Mouse (Mus musculus): ENCODE results near the gene Supv3l1.
A peak's percentile ranks its signal among the peaks of the same experiment; 100 is the strongest.

The Supv3l1 gene

DNA sequence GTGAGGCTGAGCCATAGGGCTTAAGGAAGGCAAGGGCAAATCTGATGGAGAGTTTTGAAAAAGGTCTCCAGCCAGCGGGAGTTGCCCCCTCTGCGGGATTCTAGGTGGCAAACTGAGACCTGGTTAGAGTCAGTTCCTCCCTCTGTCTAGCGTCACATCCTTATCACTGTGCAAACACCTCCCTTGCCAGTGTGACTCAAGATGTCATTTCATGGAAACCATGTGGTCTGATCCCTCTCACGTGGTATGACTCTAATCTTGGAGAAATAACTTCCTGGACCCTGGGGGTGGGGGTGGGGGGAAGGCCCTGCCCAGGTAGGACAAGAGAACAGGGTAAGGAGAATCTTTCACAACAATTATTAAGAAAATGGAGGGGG lies 35.9 kb downstream of the Supv3l1 start:
- no peak for DNase-seq (ENCODE audit: low spot score in 2 of 2)

DNA sequence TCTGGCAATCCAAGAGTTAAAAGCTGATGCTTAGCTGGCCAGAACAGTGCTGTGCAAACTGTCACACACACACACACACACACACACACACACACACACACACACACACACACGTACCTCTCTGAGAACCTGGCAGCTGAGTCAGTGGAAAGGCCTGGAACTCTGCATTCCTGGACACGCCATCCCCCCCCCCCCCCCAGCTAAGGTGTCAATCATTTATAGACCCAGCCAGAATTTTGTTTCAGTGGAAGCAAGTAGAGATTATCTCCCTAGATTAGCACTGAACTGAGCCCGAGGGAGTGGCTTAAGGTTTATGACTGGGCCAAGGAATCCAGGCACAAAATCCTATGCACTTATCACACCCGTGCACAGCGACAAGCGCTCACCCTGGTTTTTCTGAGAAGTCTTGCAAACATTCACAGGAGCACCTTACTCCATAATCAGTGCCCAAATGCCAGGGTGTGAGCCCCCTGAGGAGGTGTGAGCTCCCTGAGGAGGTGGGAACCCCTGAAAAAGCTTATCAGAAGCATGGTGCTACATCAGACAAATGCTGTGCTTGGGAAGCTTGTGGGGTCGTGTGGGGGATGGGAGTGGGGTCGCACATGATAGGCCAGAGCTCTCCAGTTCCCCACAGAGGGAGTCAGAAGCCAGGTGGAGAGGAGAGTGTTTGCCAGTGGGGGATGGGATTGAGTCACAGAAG lies 36.5 kb downstream of the Supv3l1 start:
- no peak for DNase-seq (ENCODE audit: low spot score in 2 of 2)

DNA sequence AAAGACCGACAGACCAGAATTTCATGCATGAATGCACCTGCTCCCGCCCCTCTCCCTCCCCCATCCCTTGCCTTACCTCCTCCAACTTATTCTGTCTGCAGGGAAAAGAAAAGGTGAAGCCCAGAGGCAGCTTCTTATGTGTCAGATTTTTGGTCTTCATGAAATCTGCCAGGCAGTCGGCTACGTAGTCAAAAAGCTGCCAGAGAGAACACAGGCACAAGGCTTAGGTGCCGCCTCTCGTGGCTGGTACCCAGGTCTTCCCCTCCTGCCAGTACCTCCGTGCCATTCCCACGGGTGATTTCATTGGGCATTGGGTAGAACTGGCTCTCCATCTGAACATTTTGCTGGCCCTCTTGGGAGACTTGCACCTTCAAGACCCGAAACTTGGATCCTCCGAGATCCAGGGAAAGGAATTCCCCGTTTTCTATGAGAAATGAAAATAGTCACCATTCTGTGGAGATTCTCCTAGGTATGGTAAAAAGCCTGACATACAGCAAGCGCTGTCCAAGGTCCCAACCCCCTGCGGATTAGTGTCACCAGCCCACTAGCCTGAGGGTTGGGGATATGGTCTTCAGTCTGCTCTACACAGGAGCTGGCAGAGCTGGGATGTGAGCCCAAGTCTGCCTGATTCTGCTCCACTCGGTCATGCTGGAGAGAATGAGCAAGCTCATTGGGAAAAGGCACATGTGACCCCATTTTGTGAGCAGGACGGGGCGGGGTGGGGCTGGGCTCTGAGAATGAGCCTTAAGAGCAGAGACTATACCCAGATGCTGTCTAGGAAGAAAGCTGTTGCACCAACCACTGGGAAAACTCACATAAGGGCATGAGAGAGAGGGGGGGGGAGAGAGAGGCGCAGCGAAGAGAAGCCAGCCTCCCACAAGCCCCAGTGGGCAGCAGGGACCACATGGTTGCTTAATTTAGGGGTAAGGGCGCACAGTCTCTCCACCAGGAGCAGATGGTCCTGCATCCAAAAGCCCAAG lies 37.8 kb downstream of the Supv3l1 start:
- peak in 1 of 2 experiments; percentile 28 for DNase-seq (ENCODE audit: low spot score in 2 of 2)

DNA sequence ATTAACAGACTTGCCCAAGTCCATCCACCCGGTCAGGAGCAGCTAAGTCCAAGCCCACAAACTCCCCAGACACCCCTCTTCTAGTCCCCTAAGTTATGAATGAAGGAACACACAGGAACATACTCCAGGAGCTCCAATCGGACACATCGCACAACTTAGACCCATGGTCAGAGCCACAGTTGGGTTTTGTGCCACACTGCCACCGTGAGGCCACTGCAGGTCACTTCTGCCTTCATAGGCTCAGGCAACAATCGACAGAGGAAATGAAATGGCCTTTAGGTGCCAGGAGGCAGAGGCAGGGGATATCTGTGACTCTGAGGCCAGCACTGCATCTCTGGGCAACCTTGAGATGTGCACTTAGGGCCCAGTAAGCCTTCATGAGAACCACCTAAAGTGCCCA lies 38.6 kb downstream of the Supv3l1 start:
- peak in 1 of 2 experiments; percentile 77 for DNase-seq (ENCODE audit: low spot score in 2 of 2)

DNA sequence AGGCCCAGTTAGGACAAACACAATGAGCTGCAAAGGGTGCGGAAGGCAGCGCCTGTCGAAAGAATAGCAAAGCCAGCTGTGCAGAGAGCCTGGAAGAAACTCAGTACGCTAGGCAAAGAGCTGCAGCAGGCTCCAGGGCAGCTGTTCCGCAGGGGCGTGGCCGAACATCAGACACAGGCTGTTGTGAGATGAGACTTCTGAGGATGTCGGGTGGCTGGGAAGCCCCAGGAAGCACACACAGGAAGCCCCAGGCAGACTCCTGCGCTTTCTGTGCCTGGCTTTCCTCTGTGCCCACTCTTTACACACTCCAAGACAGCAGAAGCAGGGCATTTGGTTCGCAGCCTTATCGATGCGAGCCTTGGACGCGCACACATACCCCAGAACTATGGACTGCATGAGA lies 44.6 kb downstream of the Supv3l1 start:
- no peak for DNase-seq (ENCODE audit: low spot score in 2 of 2)

DNA sequence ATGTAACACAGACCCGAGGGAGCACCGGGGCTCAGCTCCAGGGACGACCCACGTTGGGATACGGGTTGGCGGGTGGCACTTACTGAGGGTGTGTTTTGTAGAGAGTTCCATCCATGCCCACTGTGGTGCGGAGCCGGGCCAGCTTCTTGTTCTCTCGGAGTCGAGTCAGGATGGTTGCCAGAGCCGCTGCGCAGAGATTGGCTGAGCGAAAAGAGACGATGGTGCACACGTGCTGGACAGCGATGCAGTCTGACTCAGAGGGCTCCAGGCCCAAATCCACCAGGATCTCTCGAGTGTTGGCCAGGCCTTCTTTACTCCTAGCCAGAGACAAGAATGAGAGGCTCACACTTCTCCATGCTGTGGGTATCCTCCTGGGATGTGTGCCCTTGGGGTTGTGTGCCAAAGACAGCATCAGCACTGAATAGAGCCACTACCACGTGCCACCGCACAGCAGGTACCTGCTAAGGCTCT lies 47.9 kb downstream of the Supv3l1 start:
- DNase-seq (ENCODE audit: low spot score in 2 of 2), result peak in 1 of 2 experiments; percentile 23

DNA sequence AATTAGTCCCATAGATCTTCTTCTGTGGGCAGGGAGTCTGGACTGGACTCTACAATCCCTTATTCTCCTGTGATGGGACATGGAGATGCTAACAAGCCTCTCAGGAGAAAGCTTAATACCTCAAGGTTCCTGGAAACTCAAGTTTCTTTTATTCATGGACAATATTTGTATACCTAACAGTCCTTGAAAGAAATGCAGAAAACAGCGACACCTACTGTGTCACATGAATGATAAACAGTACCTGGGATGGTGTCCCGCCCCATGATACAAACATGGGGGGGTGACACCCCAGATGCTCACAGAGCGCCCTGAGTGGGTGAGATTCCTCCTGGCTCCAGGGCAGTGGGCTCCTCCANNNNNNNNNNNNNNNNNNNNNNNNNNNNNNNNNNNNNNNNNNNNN lies 66.5 kb downstream of the Supv3l1 start:
- no peak for DNase-seq (ENCODE audit: low spot score in 2 of 2)

DNA sequence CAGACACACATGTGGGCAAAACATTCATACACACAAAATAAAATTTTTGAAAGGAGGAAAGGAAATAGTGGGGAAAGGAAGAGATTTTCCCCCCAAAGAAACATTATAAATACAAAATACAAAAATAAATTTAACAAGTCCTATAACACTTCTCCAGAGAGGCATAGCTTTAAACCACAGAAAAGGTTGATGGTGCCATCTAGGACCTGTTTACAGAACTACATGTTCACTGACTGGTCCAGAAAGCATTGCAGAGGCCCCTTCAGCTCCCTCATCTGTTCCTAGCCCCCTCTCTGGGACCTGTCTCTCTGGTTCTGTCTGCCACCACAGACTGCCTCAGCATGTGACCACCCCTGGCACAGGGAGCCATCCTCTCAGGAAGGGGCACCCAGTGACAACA lies 68.6 kb downstream of the Supv3l1 start:
- DNase-seq (ENCODE audit: low spot score in 2 of 2), result no peak

DNA sequence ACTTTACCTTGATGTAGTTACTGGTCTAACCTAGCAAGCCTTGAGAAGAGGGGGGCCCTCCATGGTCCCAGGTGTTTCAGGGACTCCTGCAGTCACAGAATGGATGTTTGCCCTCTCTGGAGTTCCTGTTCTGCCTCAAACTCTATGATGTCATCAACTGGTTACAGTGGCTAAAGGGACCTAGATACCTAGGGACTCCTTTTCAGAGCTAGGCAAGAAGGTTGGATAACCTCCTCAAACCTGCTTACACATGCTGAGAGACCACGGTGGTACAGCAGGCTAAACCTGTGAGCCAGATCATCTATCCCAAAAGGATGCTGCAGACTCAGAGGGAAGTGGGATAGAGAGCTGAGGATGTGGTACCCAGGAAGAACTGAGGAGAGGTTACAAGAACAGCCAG lies 69.7 kb downstream of the Supv3l1 start, which contains the start of gene Hk1:
Gene Hk1, minus strand, starts transcription at position 101 of the 400 bp plus-strand sequence.
- no peak for DNase-seq (ENCODE audit: low spot score in 2 of 2)

Measured in left cerebral cortex, adult 9 months (tissue).